Mouse (Mus musculus): Measurements from ENCODE around the gene Gm49340. TPM values are rescaled to one million over a fixed set of nuclear protein-coding genes. Genes with fewer than 3 reads are reported as not detected.
A peak's percentile ranks its signal among the peaks of the same experiment; 100 is the strongest.

The Gm49340 gene
- total RNA-seq (2014; rRNA removed) = 0.18 and 0.27 TPM in 2 replicates
- polyA plus RNA-seq (2012; rRNA removed) = 0.23 TPM in 1 of 2 replicates, not detected in the other

- Histone ChIP-seq H3K4me1 (ENCODE audit: control insufficient read depth, insufficient read depth, low read length) (peaks cover 9% of the 10 kb centered on the region; the same call in 1 of the 2 replicates), H3K36me3 (ENCODE audit: control insufficient read depth, insufficient read depth, low read length) (no peaks in the 10 kb centered on the region), H3K4me3 (ENCODE audit: insufficient read depth, low read depth, low read length) (no peak within 1 kb of the TSS), H3K27me3 (ENCODE audit: control insufficient read depth, insufficient read depth, low read length) (no peaks in the 10 kb centered on the region), H3K79me2 (ENCODE audit: control insufficient read depth, insufficient read depth, low read length) (0 out of 2 replicates have a peak, but pooled peaks cover 3% of the 10 kb centered on the region), H3K27ac (replicated peaks; ENCODE audit: insufficient read depth, low read depth, low read length) (no peak within 1 kb of the TSS), H3K9ac (ENCODE audit: low read depth, low read length) (no peak within 1 kb of the TSS)
- no peak for DNase-seq (ENCODE audit: extremely low read depth, low read depth, low spot score)
- TF ChIP-seq POLR2A (IDR thresholded peaks at IDR 0.05; ENCODE audit: extremely low read depth, insufficient read depth, low read length) = no peak
- TF ChIP-seq CTCF (IDR thresholded peaks at IDR 0.05; ENCODE audit: low read depth, low read length) = no peak
- WGBS = 87% methylated on average over 27 of the region's 27 CpGs
These were observed at the start of gene Gm49340, which contains the start of the genes Aspa and Spata22 for GRCm38 (mm10) chr11:73329442-73329841. Gm49340 (plus strand) TSS chr11:73329741. Aspa (minus strand) TSS chr11:73329596. Spata22 (plus strand) TSS chr11:73329741.

GRCm38 (mm10) chr11:73280710-73281109 lies 48.8 kb upstream of the Gm49340 start:
- Histone ChIP-seq H3K4me3 (ENCODE audit: insufficient read depth, low read depth, low read length) (no peak overlapping the region), H3K9ac (ENCODE audit: low read depth, low read length) (no peak overlapping the region), H3K36me3 (ENCODE audit: control insufficient read depth, insufficient read depth, low read length) (no peaks in the 10 kb centered on the region), H3K27ac (replicated peaks; ENCODE audit: insufficient read depth, low read depth, low read length) (no peak overlapping the region), H3K27me3 (ENCODE audit: control insufficient read depth, insufficient read depth, low read length) (no peaks in the 10 kb centered on the region), H3K79me2 (ENCODE audit: control insufficient read depth, insufficient read depth, low read length) (no peaks in the 10 kb centered on the region), H3K4me1 (ENCODE audit: control insufficient read depth, insufficient read depth, low read length) (no peaks in the 10 kb centered on the region)
- no peak for TF ChIP-seq CTCF (IDR thresholded peaks at IDR 0.05; ENCODE audit: low read depth, low read length)
- TF ChIP-seq POLR2A (IDR thresholded peaks at IDR 0.05; ENCODE audit: extremely low read depth, insufficient read depth, low read length) = no peak
- no peak for DNase-seq (ENCODE audit: extremely low read depth, low read depth, low spot score)
- 69% methylated on average over 5 of the region's 5 CpGs for WGBS

- Histone ChIP-seq H3K4me1 (ENCODE audit: control insufficient read depth, insufficient read depth, low read length) (no peaks in the 10 kb centered on the region), H3K4me3 (ENCODE audit: insufficient read depth, low read depth, low read length) (0 out of 2 replicates have a peak overlapping the region, but pooled peaks have one; percentile 1), H3K79me2 (ENCODE audit: control insufficient read depth, insufficient read depth, low read length) (no peaks in the 10 kb centered on the region), H3K36me3 (ENCODE audit: control insufficient read depth, insufficient read depth, low read length) (no peaks in the 10 kb centered on the region), H3K27me3 (ENCODE audit: control insufficient read depth, insufficient read depth, low read length) (no peaks in the 10 kb centered on the region), H3K9ac (ENCODE audit: low read depth, low read length) (no peak overlapping the region), H3K27ac (replicated peaks; ENCODE audit: insufficient read depth, low read depth, low read length) (no peak overlapping the region)
- WGBS = 1% methylated on average over 16 of the region's 16 CpGs
- TF ChIP-seq POLR2A (IDR thresholded peaks at IDR 0.05; ENCODE audit: extremely low read depth, insufficient read depth, low read length) (no peak), CTCF (IDR thresholded peaks at IDR 0.05; ENCODE audit: low read depth, low read length) (peak; percentile 86)
- DNase-seq (ENCODE audit: extremely low read depth, low read depth, low spot score) = peak; percentile 41
These were observed 48.0 kb upstream of the Gm49340 start for GRCm38 (mm10) chr11:73281528-73282027.

GRCm38 (mm10) chr11:73283369-73283768 lies 46.2 kb upstream of the Gm49340 start:
- H3K9ac ChIP-seq (ENCODE audit: low read depth, low read length) = no peak overlapping the region
- WGBS = 80% methylated on average over 9 of the region's 9 CpGs
- no peaks in the 10 kb centered on the region for H3K79me2 ChIP-seq (ENCODE audit: control insufficient read depth, insufficient read depth, low read length)
- H3K27me3 ChIP-seq (ENCODE audit: control insufficient read depth, insufficient read depth, low read length) = no peaks in the 10 kb centered on the region
- H3K4me3 ChIP-seq (ENCODE audit: insufficient read depth, low read depth, low read length) = no peak overlapping the region
- H3K36me3 ChIP-seq (ENCODE audit: control insufficient read depth, insufficient read depth, low read length) = no peaks in the 10 kb centered on the region
- H3K4me1 ChIP-seq (ENCODE audit: control insufficient read depth, insufficient read depth, low read length) = no peaks in the 10 kb centered on the region
- DNase-seq (ENCODE audit: extremely low read depth, low read depth, low spot score) = no peak
- TF ChIP-seq POLR2A (IDR thresholded peaks at IDR 0.05; ENCODE audit: extremely low read depth, insufficient read depth, low read length) = no peak
- TF ChIP-seq CTCF (IDR thresholded peaks at IDR 0.05; ENCODE audit: low read depth, low read length) = no peak
- H3K27ac ChIP-seq (replicated peaks; ENCODE audit: insufficient read depth, low read depth, low read length) = no peak overlapping the region

- Histone ChIP-seq H3K79me2 (ENCODE audit: control insufficient read depth, insufficient read depth, low read length) (no peaks in the 10 kb centered on the region), H3K9ac (ENCODE audit: low read depth, low read length) (no peak overlapping the region), H3K4me1 (ENCODE audit: control insufficient read depth, insufficient read depth, low read length) (no peaks in the 10 kb centered on the region), H3K27ac (replicated peaks; ENCODE audit: insufficient read depth, low read depth, low read length) (no peak overlapping the region), H3K36me3 (ENCODE audit: control insufficient read depth, insufficient read depth, low read length) (no peaks in the 10 kb centered on the region), H3K27me3 (ENCODE audit: control insufficient read depth, insufficient read depth, low read length) (no peaks in the 10 kb centered on the region), H3K4me3 (ENCODE audit: insufficient read depth, low read depth, low read length) (no peak overlapping the region)
- WGBS = 11% methylated on average over 1 of the region's 1 CpGs
- TF ChIP-seq CTCF (IDR thresholded peaks at IDR 0.05; ENCODE audit: low read depth, low read length) = no peak
- TF ChIP-seq POLR2A (IDR thresholded peaks at IDR 0.05; ENCODE audit: extremely low read depth, insufficient read depth, low read length) = no peak
- no peak for DNase-seq (ENCODE audit: extremely low read depth, low read depth, low spot score)
These were observed 45.6 kb upstream of the Gm49340 start for GRCm38 (mm10) chr11:73283926-73284325.

- no peak overlapping the region for H3K27ac ChIP-seq (replicated peaks; ENCODE audit: insufficient read depth, low read depth, low read length)
- no peaks in the 10 kb centered on the region for H3K36me3 ChIP-seq (ENCODE audit: control insufficient read depth, insufficient read depth, low read length)
- H3K79me2 ChIP-seq (ENCODE audit: control insufficient read depth, insufficient read depth, low read length) = no peaks in the 10 kb centered on the region
- no peak overlapping the region for H3K4me3 ChIP-seq (ENCODE audit: insufficient read depth, low read depth, low read length)
- no peak overlapping the region for H3K9ac ChIP-seq (ENCODE audit: low read depth, low read length)
- no peak for TF ChIP-seq CTCF (IDR thresholded peaks at IDR 0.05; ENCODE audit: low read depth, low read length)
- no peak for TF ChIP-seq POLR2A (IDR thresholded peaks at IDR 0.05; ENCODE audit: extremely low read depth, insufficient read depth, low read length)
- H3K27me3 ChIP-seq (ENCODE audit: control insufficient read depth, insufficient read depth, low read length) = no peaks in the 10 kb centered on the region
- no peaks in the 10 kb centered on the region for H3K4me1 ChIP-seq (ENCODE audit: control insufficient read depth, insufficient read depth, low read length)
- no peak for DNase-seq (ENCODE audit: extremely low read depth, low read depth, low spot score)
These were observed 45.2 kb upstream of the Gm49340 start for GRCm38 (mm10) chr11:73284351-73284750.
